Mouse (Mus musculus): Measurements from ENCODE around the gene Gm29776.

The Gm29776 gene

DNA sequence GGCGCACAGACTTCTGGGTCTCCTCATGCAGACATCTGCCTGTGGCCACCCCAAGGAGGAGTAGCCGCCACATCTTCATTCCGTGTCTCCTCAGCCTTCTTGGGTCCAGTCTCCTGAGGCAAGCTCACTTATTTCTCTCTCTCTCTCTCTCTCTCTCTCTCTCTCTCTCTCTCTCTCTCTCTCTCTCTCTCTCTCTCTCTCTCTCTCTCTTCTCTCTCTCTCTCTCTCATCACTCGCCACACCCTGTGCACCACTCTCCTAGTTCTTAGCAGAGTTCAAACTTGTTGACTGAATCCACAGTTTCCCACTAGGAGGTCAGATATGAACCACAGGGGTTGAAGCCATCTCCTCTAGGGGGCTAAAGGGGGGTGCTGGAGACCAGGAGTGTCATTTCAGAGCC is at the start of gene Gm29776:
Gm29776 (minus strand) TSS at position 101 of the 400 bp plus-strand sequence.
- DNase-seq (ENCODE audit: extremely low read depth, low read depth), result no peak

DNA sequence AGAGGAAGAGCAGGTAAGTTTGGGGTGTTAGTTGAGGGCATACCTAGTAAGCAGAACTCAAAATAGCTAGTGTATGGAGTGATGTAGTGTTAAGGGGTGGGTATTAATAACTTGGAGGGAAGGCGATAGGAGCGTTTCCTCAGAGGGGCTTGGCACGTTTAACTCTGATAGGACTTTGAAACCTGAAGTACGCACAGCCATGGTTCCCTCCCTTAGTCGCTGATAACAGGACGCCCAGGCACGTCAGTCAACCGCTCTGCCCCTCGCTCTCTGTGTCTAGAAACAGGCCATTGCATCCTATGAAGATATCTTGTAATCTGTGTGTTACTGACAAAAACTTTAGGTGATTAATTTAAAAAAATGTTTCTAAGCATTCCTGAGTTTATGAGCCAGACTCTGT is 47.4 kb upstream of the Gm29776 start:
- peak; percentile 33 for DNase-seq (ENCODE audit: extremely low read depth, low read depth)

- no peak for DNase-seq (ENCODE audit: extremely low read depth, low read depth)
Observed at GRCm38 (mm10) chr14:54744473-54744872, 45.8 kb upstream of the Gm29776 start.

GRCm38 (mm10) chr14:54742375-54742774 is 43.7 kb upstream of the Gm29776 start:
- DNase-seq (ENCODE audit: extremely low read depth, low read depth), result no peak

- no peak for DNase-seq (ENCODE audit: extremely low read depth, low read depth)
Observed at GRCm38 (mm10) chr14:54741721-54742120, 43.1 kb upstream of the Gm29776 start.

GRCm38 (mm10) chr14:54737634-54738033 is 39.0 kb upstream of the Gm29776 start:
- no peak for DNase-seq (ENCODE audit: extremely low read depth, low read depth)

GRCm38 (mm10) chr14:54736555-54737552 is 38.2 kb upstream of the Gm29776 start:
- DNase-seq (ENCODE audit: extremely low read depth, low read depth), result no peak

DNA sequence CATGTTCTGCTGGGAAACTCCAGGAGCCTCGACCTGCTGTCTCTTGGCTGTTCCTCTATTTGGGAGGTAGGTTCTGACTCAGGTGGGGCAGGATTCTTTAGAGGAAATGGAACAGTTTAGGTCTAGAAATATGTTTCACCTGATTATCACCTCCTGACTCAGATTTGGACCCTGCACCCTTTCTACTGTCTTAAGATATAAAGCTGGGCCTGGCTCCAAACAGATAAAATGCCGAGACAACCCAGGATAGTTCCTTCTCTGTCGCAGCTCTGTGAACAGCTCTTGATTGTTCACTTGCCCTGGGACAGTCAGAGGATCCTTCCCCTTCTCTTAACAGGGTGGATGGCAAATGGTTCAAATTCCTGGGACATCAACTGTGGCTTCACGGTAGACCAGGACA is 36.6 kb upstream of the Gm29776 start:
- peak; percentile 51 for DNase-seq (ENCODE audit: extremely low read depth, low read depth)

GRCm38 (mm10) chr14:54734004-54734403 is 35.4 kb upstream of the Gm29776 start:
- no peak for DNase-seq (ENCODE audit: extremely low read depth, low read depth)

GRCm38 (mm10) chr14:54732206-54732605 is 33.6 kb upstream of the Gm29776 start:
- DNase-seq (ENCODE audit: extremely low read depth, low read depth), result no peak

GRCm38 (mm10) chr14:54730305-54730704 is 31.7 kb upstream of the Gm29776 start:
- DNase-seq (ENCODE audit: extremely low read depth, low read depth), result no peak

DNA sequence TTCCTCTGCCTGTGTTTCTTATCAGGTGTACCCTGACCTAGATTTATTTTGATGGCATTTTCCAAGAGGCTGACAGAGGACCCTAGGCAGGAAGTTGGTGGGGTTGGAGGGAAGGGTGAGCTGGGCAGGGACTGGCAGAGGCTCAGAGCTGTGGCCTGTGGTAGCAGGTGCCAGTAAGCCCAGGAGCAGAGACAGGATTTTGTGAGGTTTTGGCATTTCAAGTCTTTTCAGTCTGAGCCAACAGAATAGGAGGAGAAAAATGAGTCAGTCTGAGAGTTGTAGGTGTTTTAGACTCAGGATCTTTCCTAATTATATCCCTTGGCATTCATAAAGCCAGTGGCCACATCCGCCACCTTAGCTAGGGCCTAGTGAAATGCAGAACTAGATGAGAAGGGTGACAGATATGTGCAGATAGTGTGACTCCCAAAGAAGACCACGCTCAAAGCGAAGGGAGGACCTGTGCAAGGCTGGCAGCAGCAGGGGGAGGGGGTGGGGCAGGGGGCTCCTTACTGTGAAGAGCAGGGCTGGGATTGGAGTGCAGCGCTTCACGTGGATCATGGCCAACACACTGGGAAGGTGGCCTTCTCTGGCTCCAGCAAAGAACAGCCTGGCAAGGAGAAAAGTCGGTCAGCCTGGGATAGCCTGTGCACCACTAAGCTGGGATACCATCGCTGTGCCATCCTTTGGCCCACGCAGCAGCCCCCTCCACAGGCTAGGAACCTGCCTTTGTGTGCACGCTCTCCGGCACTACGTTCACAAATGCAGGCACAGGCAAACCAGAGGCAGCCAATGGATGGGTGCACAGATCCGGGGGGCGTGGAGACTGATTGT is 30.4 kb upstream of the Gm29776 start:
- DNase-seq (ENCODE audit: extremely low read depth, low read depth), result no peak

- no peak for DNase-seq (ENCODE audit: extremely low read depth, low read depth)
Observed at GRCm38 (mm10) chr14:54727565-54727964, 28.9 kb upstream of the Gm29776 start.

DNA sequence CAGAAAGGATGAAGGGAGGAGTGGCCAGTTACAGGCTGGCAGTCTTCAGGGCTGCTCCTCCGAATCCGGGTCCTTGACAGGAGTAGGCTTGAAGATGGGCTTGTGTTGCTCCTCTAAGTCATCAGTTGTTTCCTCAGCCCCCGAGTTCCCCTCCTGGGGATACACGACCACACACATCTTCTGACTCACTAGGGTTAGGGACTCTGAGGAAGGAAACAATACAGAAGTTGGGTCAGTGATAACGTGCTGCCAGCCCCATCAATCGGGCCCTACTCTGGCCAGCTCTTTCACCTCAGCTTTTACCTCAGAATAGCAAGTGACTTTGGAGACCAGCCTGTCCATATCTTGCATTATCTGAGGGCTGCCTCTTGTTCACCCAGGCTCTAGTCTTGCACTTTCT is 25.4 kb upstream of the Gm29776 start:
- no peak for DNase-seq (ENCODE audit: extremely low read depth, low read depth)

DNA sequence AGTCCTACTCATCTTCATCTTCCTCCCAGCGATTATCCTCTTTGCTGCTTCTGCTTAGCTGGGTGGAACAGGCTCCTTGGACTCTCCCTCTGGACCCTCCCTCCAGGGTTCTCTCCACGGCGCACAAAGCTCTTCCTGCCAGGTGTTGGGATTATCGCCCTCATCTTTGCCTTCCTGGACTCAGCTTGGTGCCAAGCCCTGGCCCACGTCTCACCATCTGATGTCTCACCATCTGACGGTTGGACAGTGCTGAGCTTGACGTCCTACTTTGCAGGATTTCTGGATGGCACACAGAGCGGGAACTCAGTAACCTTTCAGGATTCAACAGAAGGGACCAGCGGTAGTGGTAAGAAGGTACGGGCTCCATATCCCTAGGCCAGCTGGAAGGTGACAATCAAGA is 23.1 kb upstream of the Gm29776 start:
- DNase-seq (ENCODE audit: extremely low read depth, low read depth), result no peak

GRCm38 (mm10) chr14:54720654-54721350 is 22.2 kb upstream of the Gm29776 start:
- no peak for DNase-seq (ENCODE audit: extremely low read depth, low read depth)

- DNase-seq (ENCODE audit: extremely low read depth, low read depth), result no peak
Observed at GRCm38 (mm10) chr14:54720041-54720440, 21.4 kb upstream of the Gm29776 start.

- DNase-seq (ENCODE audit: extremely low read depth, low read depth), result no peak
Observed at GRCm38 (mm10) chr14:54715402-54715801, 16.8 kb upstream of the Gm29776 start.

DNA sequence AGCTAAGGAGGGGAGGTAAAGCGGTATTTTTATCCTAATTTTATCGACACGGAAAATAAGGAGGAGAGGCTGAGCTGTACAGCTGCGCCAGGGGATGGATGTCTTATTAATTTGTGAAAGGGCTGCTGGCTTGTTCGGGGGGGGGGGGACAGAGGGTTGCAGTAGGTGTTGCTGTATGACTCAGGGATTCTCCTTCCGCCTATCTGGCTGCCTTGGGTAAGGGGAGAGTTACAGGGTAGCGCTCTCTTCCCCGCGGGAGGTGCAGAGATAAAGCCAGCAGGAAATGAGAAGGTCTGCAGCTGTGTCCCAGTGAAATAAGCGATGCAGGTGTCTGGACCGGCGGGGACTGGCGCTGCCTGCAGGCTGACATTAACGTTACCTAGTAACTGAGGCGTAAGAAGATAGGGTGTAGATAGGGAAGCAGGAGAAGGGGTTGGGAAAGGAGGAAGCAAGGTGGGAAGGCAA is 16.0 kb upstream of the Gm29776 start:
- peak; percentile 81 for DNase-seq (ENCODE audit: extremely low read depth, low read depth)

DNA sequence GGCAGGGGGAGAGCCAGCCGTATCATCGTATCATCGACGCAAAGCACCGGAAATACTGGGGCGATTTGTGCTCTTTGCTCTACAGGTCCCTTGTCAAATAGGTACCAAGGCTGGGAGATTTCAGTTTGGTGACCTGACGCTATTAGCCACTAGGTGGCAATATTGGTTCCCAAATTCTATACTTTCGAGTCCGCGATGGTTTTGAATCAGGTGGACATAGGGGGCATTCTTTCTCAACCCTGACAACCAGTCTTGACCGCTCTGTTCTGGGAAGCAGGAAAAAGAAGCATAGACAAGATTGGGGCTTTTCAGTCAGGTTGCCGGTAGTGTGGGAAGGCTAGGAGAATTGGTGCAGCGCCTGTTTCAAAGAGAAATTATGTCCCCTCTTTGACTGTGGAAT is 15.5 kb upstream of the Gm29776 start:
- DNase-seq (ENCODE audit: extremely low read depth, low read depth), result peak; percentile 82

DNA sequence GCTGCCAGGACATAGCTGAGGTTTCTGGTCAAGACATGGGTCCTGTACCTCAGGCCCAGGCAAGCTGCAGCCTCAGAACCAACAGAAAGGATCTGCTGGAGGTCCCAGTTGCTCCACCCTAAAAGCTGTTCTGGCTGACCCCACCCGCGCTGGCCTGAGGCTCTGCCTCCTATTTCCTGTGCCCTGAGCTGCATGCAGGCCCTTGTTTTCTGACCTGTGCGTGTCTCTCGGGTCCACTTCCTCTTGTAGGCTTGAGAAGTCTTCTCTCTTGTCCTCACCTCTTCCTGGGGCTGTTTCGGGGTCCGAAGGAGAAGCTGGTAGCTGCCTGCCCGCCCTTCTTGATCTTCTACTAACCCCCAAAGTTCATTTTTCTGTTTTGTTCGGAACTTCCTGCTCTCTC is 14.2 kb upstream of the Gm29776 start:
- DNase-seq (ENCODE audit: extremely low read depth, low read depth), result no peak

All from MEL-GATA-1-ER (cell line).